Mouse (Mus musculus): Measurements from ENCODE around the gene Pde4dip. TPM values are rescaled to one million over a fixed set of nuclear protein-coding genes. Genes with fewer than 3 reads are reported as not detected.

Gene Pde4dip
- polyA plus RNA-seq, 1 experiment from 2014 or later, result 27.5 TPM

- H3K27ac ChIP-seq (ENCODE audit: low read depth, low read length), result no peak overlapping the region
- ATAC-seq (ENCODE audit: low FRiP score), result no peak
- H3K9ac ChIP-seq (ENCODE audit: low read depth, low read length), result no peak overlapping the region
- H3K4me3 ChIP-seq (ENCODE audit: low read depth, low read length), result no peak overlapping the region
- H3K4me2 ChIP-seq (replicated peaks; ENCODE audit: low read depth, low read length), result no peak overlapping the region
- WGBS, result 91% methylated on average over 7 of the region's 7 CpGs
- no peak for DNase-seq (ENCODE audit: low spot score)
- no peaks in the 10 kb centered on the region for H3K9me3 ChIP-seq (ENCODE audit: control insufficient read depth, low read length)
- H3K36me3 ChIP-seq (ENCODE audit: control insufficient read depth, insufficient read depth, low read length), result no peaks in the 10 kb centered on the region
- H3K4me1 ChIP-seq (replicated peaks; ENCODE audit: control insufficient read depth, insufficient read depth, low read length), result no peaks in the 10 kb centered on the region
- H3K27me3 ChIP-seq (ENCODE audit: control insufficient read depth, insufficient read depth, low read length), result no peaks in the 10 kb centered on the region
Observed at GRCm38 (mm10) chr3:97860820-97861451, 27.6 kb downstream of the Pde4dip start.

- Histone ChIP-seq H3K9me3 (ENCODE audit: control insufficient read depth, low read length) (no peaks in the 10 kb centered on the region), H3K36me3 (ENCODE audit: control insufficient read depth, insufficient read depth, low read length) (no peaks in the 10 kb centered on the region), H3K27me3 (ENCODE audit: control insufficient read depth, insufficient read depth, low read length) (no peaks in the 10 kb centered on the region), H3K27ac (ENCODE audit: low read depth, low read length) (no peak overlapping the region), H3K4me1 (replicated peaks; ENCODE audit: control insufficient read depth, insufficient read depth, low read length) (no peaks in the 10 kb centered on the region), H3K9ac (ENCODE audit: low read depth, low read length) (no peak overlapping the region), H3K4me2 (replicated peaks; ENCODE audit: low read depth, low read length) (no peak overlapping the region), H3K4me3 (ENCODE audit: low read depth, low read length) (no peak overlapping the region)
- ATAC-seq (ENCODE audit: low FRiP score) (no peak), DNase-seq (ENCODE audit: low spot score) (no peak)
- 92% methylated on average over 1 of the region's 1 CpGs for WGBS
Observed at GRCm38 (mm10) chr3:97859400-97859799, 29.1 kb downstream of the Pde4dip start.

- ATAC-seq (ENCODE audit: low FRiP score), result no peak
- Histone ChIP-seq H3K4me2 (replicated peaks; ENCODE audit: low read depth, low read length) (no peak overlapping the region), H3K27ac (ENCODE audit: low read depth, low read length) (no peak overlapping the region), H3K4me3 (ENCODE audit: low read depth, low read length) (no peak overlapping the region), H3K9ac (ENCODE audit: low read depth, low read length) (no peak overlapping the region), H3K27me3 (ENCODE audit: control insufficient read depth, insufficient read depth, low read length) (no peaks in the 10 kb centered on the region), H3K4me1 (replicated peaks; ENCODE audit: control insufficient read depth, insufficient read depth, low read length) (no peaks in the 10 kb centered on the region), H3K9me3 (ENCODE audit: control insufficient read depth, low read length) (no peaks in the 10 kb centered on the region), H3K36me3 (ENCODE audit: control insufficient read depth, insufficient read depth, low read length) (no peaks in the 10 kb centered on the region)
- WGBS, result 58% methylated on average over 9 of the region's 9 CpGs
- no peak for DNase-seq (ENCODE audit: low spot score)
Observed at GRCm38 (mm10) chr3:97854575-97855384, 33.7 kb downstream of the Pde4dip start.

- Histone ChIP-seq H3K9me3 (ENCODE audit: control insufficient read depth, low read length) (no peaks in the 10 kb centered on the region), H3K4me1 (replicated peaks; ENCODE audit: control insufficient read depth, insufficient read depth, low read length) (no peaks in the 10 kb centered on the region), H3K27me3 (ENCODE audit: control insufficient read depth, insufficient read depth, low read length) (no peaks in the 10 kb centered on the region), H3K4me3 (ENCODE audit: low read depth, low read length) (no peak overlapping the region), H3K9ac (ENCODE audit: low read depth, low read length) (no peak overlapping the region), H3K27ac (ENCODE audit: low read depth, low read length) (no peak overlapping the region), H3K36me3 (ENCODE audit: control insufficient read depth, insufficient read depth, low read length) (no peaks in the 10 kb centered on the region), H3K4me2 (replicated peaks; ENCODE audit: low read depth, low read length) (no peak overlapping the region)
- DNase-seq (ENCODE audit: low spot score) (no peak), ATAC-seq (ENCODE audit: low FRiP score) (no peak)
- WGBS, result 89% methylated on average over 2 of the region's 2 CpGs
Observed at GRCm38 (mm10) chr3:97851803-97852202, 36.7 kb downstream of the Pde4dip start.

- ATAC-seq (ENCODE audit: low FRiP score), result no peak
- no peaks in the 10 kb centered on the region for H3K9me3 ChIP-seq (ENCODE audit: control insufficient read depth, low read length)
- 64% methylated on average over 3 of the region's 3 CpGs for whole genome bisulfite sequencing
Observed at GRCm38 (mm10) chr3:97847626-97848025, 40.9 kb downstream of the Pde4dip start.

GRCm38 (mm10) chr3:97846448-97846847 lies 42.1 kb downstream of the Pde4dip start:
- Histone ChIP-seq H3K27me3 (ENCODE audit: control insufficient read depth, insufficient read depth, low read length) (no peaks in the 10 kb centered on the region), H3K9me3 (ENCODE audit: control insufficient read depth, low read length) (no peaks in the 10 kb centered on the region), H3K4me3 (ENCODE audit: low read depth, low read length) (no peak overlapping the region), H3K36me3 (ENCODE audit: control insufficient read depth, insufficient read depth, low read length) (no peaks in the 10 kb centered on the region), H3K9ac (ENCODE audit: low read depth, low read length) (no peak overlapping the region), H3K4me2 (replicated peaks; ENCODE audit: low read depth, low read length) (no peak overlapping the region), H3K4me1 (replicated peaks; ENCODE audit: control insufficient read depth, insufficient read depth, low read length) (no peaks in the 10 kb centered on the region), H3K27ac (ENCODE audit: low read depth, low read length) (no peak overlapping the region)
- no peak for DNase-seq (ENCODE audit: low spot score)
- WGBS, result 64% methylated on average over 4 of the region's 4 CpGs
- ATAC-seq (ENCODE audit: low FRiP score), result no peak

More at GRCm38 (mm10) chr3:97847626-97848025, 40.9 kb downstream of the Pde4dip start:
- DNase-seq (ENCODE audit: low spot score), result no peak
- Histone ChIP-seq H3K4me1 (replicated peaks; ENCODE audit: control insufficient read depth, insufficient read depth, low read length) (no peaks in the 10 kb centered on the region), H3K27me3 (ENCODE audit: control insufficient read depth, insufficient read depth, low read length) (no peaks in the 10 kb centered on the region), H3K9ac (ENCODE audit: low read depth, low read length) (no peak overlapping the region), H3K4me2 (replicated peaks; ENCODE audit: low read depth, low read length) (no peak overlapping the region), H3K27ac (ENCODE audit: low read depth, low read length) (no peak overlapping the region), H3K36me3 (ENCODE audit: control insufficient read depth, insufficient read depth, low read length) (no peaks in the 10 kb centered on the region), H3K4me3 (ENCODE audit: low read depth, low read length) (no peak overlapping the region)

- Histone ChIP-seq H3K9ac (ENCODE audit: low read depth, low read length) (no peak overlapping the region), H3K4me2 (replicated peaks; ENCODE audit: low read depth, low read length) (no peak overlapping the region), H3K4me1 (replicated peaks; ENCODE audit: control insufficient read depth, insufficient read depth, low read length) (no peaks in the 10 kb centered on the region), H3K9me3 (ENCODE audit: control insufficient read depth, low read length) (no peaks in the 10 kb centered on the region), H3K36me3 (ENCODE audit: control insufficient read depth, insufficient read depth, low read length) (no peaks in the 10 kb centered on the region), H3K4me3 (ENCODE audit: low read depth, low read length) (no peak overlapping the region), H3K27me3 (ENCODE audit: control insufficient read depth, insufficient read depth, low read length) (no peaks in the 10 kb centered on the region), H3K27ac (ENCODE audit: low read depth, low read length) (no peak overlapping the region)
- DNase-seq (ENCODE audit: low spot score) (no peak), ATAC-seq (ENCODE audit: low FRiP score) (no peak)
- WGBS, result 67% methylated on average over 2 of the region's 2 CpGs
Observed at GRCm38 (mm10) chr3:97844821-97845201, 43.7 kb downstream of the Pde4dip start.

GRCm38 (mm10) chr3:97844163-97844820 lies 44.2 kb downstream of the Pde4dip start:
- Histone ChIP-seq H3K9me3 (ENCODE audit: control insufficient read depth, low read length) (no peaks in the 10 kb centered on the region), H3K27ac (ENCODE audit: low read depth, low read length) (no peak overlapping the region), H3K36me3 (ENCODE audit: control insufficient read depth, insufficient read depth, low read length) (no peaks in the 10 kb centered on the region), H3K9ac (ENCODE audit: low read depth, low read length) (no peak overlapping the region), H3K4me1 (replicated peaks; ENCODE audit: control insufficient read depth, insufficient read depth, low read length) (no peaks in the 10 kb centered on the region), H3K4me2 (replicated peaks; ENCODE audit: low read depth, low read length) (no peak overlapping the region), H3K27me3 (ENCODE audit: control insufficient read depth, insufficient read depth, low read length) (no peaks in the 10 kb centered on the region), H3K4me3 (ENCODE audit: low read depth, low read length) (no peak overlapping the region)
- no peak for DNase-seq (ENCODE audit: low spot score)
- no peak for ATAC-seq (ENCODE audit: low FRiP score)
- WGBS, result 86% methylated on average over 7 of the region's 7 CpGs

All from hindbrain, embryonic 11.5 days (tissue).